Mouse (Mus musculus) E14TG2a.4 (cell line): ENCODE data around the gene Tmem184b.

Source experiments
- CTCF ChIP-seq: conservative IDR thresholded peaks from 2 replicates; pipeline ENCODE4 v1.5.1; 2014; ENCODE audit warnings: low read length
- POU5F1 ChIP-seq: IDR thresholded peaks from 2 replicates; pipeline ENCODE4 v1.6.1; 2014; ENCODE audit warnings: low read length, borderline replicate concordance

GRCm38 (mm10) chr15:79322991-79323790, 80.2 kb downstream of the Tmem184b start:
- TF ChIP-seq CTCF (no peak), POU5F1 (no peak)
